Mouse (Mus musculus) heart, postnatal 25 days (tissue): Measurements from ENCODE around the gene Gm20388. TPM values are rescaled to one million over a fixed set of nuclear protein-coding genes. Genes with fewer than 3 reads are reported as not detected.

Source experiments
- DNase-seq: peaks from one replicate; pipeline ENCODE4 v3.0.0; 2022; ENCODE audit warnings: low spot score
- intact Hi-C: fragments of 180-260 bp; cut with DNase I; formaldehyde crosslinking; loops from one replicate; pipeline ENCODE4 v1.15.1; 2025
- total RNA-seq, 2 experiments: library from RNA; stranded (reverse); gene quantifications; 2 replicates each; pipeline ENCODE4 v1.2.3; 2021

Gene Gm20388
- total RNA-seq, 2 experiments from 2014 or later = 2.7 TPM; not detected in 1

GRCm38 (mm10) chr8:122483877-122484276 lies 2573.2 kb downstream of the Gm20388 start:
- no peak for DNase-seq
- intact Hi-C loops = no loop called here

- DNase-seq = no peak
- intact Hi-C loops = no loop called here
Observed at GRCm38 (mm10) chr8:122484831-122485230, 2574.2 kb downstream of the Gm20388 start.

GRCm38 (mm10) chr8:122488387-122488786 lies 2577.7 kb downstream of the Gm20388 start:
- intact Hi-C loops = no loop called here
- DNase-seq = no peak

- no peak for DNase-seq
- intact Hi-C loops = no loop called here
Observed at GRCm38 (mm10) chr8:122497016-122497734, 2586.5 kb downstream of the Gm20388 start.

- intact Hi-C loops = no loop called here
- no peak for DNase-seq
Observed at GRCm38 (mm10) chr8:122497912-122498311, 2587.3 kb downstream of the Gm20388 start.

GRCm38 (mm10) chr8:122500856-122501255 lies 2590.2 kb downstream of the Gm20388 start:
- peak; percentile 52 for DNase-seq
- intact Hi-C loops = loop anchor here (1.0 to 5.0 kb wide), 3 partner anchors 50 to 329 kb away; partner anchors contain the start of genes Galns, Piezo1 and Trappc2l

GRCm38 (mm10) chr8:122511552-122511951 lies 2600.9 kb downstream of the Gm20388 start:
- peak; percentile 76 for DNase-seq
- intact Hi-C loops = no loop called here

GRCm38 (mm10) chr8:122512392-122512791 lies 2601.8 kb downstream of the Gm20388 start:
- intact Hi-C loops = no loop called here
- DNase-seq = no peak

- no peak for DNase-seq
- intact Hi-C loops = no loop called here
Observed at GRCm38 (mm10) chr8:122515699-122516098, 2605.1 kb downstream of the Gm20388 start.

- intact Hi-C loops = no loop called here
- DNase-seq = peak; percentile 58
Observed at GRCm38 (mm10) chr8:122517541-122518190, 2607.0 kb downstream of the Gm20388 start.

- no peak for DNase-seq
- intact Hi-C loops = no loop called here
Observed at GRCm38 (mm10) chr8:122520611-122521010, 2610.0 kb downstream of the Gm20388 start.

GRCm38 (mm10) chr8:122522796-122523651 lies 2612.4 kb downstream of the Gm20388 start:
- intact Hi-C loops = no loop called here
- peak; percentile 72 for DNase-seq

GRCm38 (mm10) chr8:122523652-122524360 lies 2613.2 kb downstream of the Gm20388 start:
- DNase-seq = no peak
- intact Hi-C loops = no loop called here

- DNase-seq = no peak
Observed at GRCm38 (mm10) chr8:122524506-122524905, 2613.9 kb downstream of the Gm20388 start.

GRCm38 (mm10) chr8:122525004-122525403 lies 2614.4 kb downstream of the Gm20388 start:
- DNase-seq = no peak
- intact Hi-C loops = no loop called here

More at GRCm38 (mm10) chr8:122524506-122524905, 2613.9 kb downstream of the Gm20388 start:
- intact Hi-C loops = no loop called here

- DNase-seq = no peak
- intact Hi-C loops = loop anchor here (2.0 kb wide), 1 partner anchor 21 kb away; no protein-coding TSS in a partner anchor
Observed at GRCm38 (mm10) chr8:122526084-122526483, 2615.4 kb downstream of the Gm20388 start.

GRCm38 (mm10) chr8:122526526-122527170 lies 2616.0 kb downstream of the Gm20388 start:
- no peak for DNase-seq
- intact Hi-C loops = loop anchor here (2.0 kb wide), 1 partner anchor 20 kb away; no protein-coding TSS in a partner anchor

GRCm38 (mm10) chr8:122527937-122528336 lies 2617.3 kb downstream of the Gm20388 start:
- DNase-seq = no peak
- intact Hi-C loops = loop anchor here (2.0 kb wide), 1 partner anchor 19 kb away; no protein-coding TSS in a partner anchor

GRCm38 (mm10) chr8:122529159-122529558 lies 2618.5 kb downstream of the Gm20388 start:
- intact Hi-C loops = no loop called here
- no peak for DNase-seq
